Mouse (Mus musculus): ENCODE results near the gene Gm8369. TPM values are rescaled to one million over a fixed set of nuclear protein-coding genes. Genes with fewer than 3 reads are reported as not detected.
"Not testable (repeated sequence)": the region's sequence is repeated elsewhere in the genome, so short reads cannot be mapped to it uniquely, and the experiment has no call there.

The Gm8369 gene
- polyA plus RNA-seq, 1 experiment from 2014 or later, result 0.12 TPM

GRCm38 (mm10) chr19:11554726-11555125, 69.0 kb downstream of the Gm8369 start:
- Histone ChIP-seq H3K9ac (no peak overlapping the region), H3K4me1 (no peaks in the 10 kb centered on the region), H3K4me3 (replicated peaks) (no peak overlapping the region), H3K9me3 (replicated peaks) (no peaks in the 10 kb centered on the region), H3K27ac (replicated peaks) (no peak overlapping the region), H3K27me3 (no peaks in the 10 kb centered on the region), H3K4me2 (replicated peaks) (no peak overlapping the region), H3K36me3 (no peaks in the 10 kb centered on the region)
- no peak for ATAC-seq (ENCODE audit: insufficient number of reproducible peaks, low FRiP score, low TSS enrichment, low read depth)
- WGBS, result 85% methylated on average over 5 of the region's 5 CpGs

- H3K4me3 ChIP-seq (replicated peaks); H3K9ac ChIP-seq; H3K27ac ChIP-seq (replicated peaks); H3K9me3 ChIP-seq (replicated peaks); H3K4me1 ChIP-seq; ATAC-seq (ENCODE audit: insufficient number of reproducible peaks, low FRiP score, low TSS enrichment, low read depth); H3K27me3 ChIP-seq; H3K36me3 ChIP-seq; H3K4me2 ChIP-seq (replicated peaks): not testable (repeated sequence)
These were observed 73.8 kb downstream of the Gm8369 start for GRCm38 (mm10) chr19:11559560-11559959.

Other genes with a start within 250 kb of the Gm8369 start
- not detected in 2 replicates for gene Ms4a1, start 219.7 kb upstream of the Gm8369 start, polyA plus RNA-seq (2015; fragmentation: Nextera tagmentation; extraction: Ambion mirVana)
- not detected in 2 replicates for gene Ms4a5, start 202.1 kb upstream of the Gm8369 start, polyA plus RNA-seq (2015; fragmentation: Nextera tagmentation; extraction: Ambion mirVana)
- 0.08 and 0.17 TPM in 2 replicates for gene Ms4a14, start 171.5 kb upstream of the Gm8369 start, polyA plus RNA-seq (2015; fragmentation: Nextera tagmentation; extraction: Ambion mirVana)
- 11.1 and 11.2 TPM in 2 replicates for gene Ms4a7, start 149.8 kb upstream of the Gm8369 start, polyA plus RNA-seq (2015; fragmentation: Nextera tagmentation; extraction: Ambion mirVana)
- 10.3 and 13.0 TPM in 2 replicates for gene Ms4a4a, start 110.4 kb upstream of the Gm8369 start, polyA plus RNA-seq (2015; fragmentation: Nextera tagmentation; extraction: Ambion mirVana)
- 1.1 and 1.8 TPM in 2 replicates for gene Ms4a4c, start 81.2 kb upstream of the Gm8369 start, polyA plus RNA-seq (2015; fragmentation: Nextera tagmentation; extraction: Ambion mirVana)
- not detected in 2 replicates for gene Ms4a4b, start 42.4 kb upstream of the Gm8369 start, polyA plus RNA-seq (2015; fragmentation: Nextera tagmentation; extraction: Ambion mirVana)
- 10.0 and 12.5 TPM in 2 replicates for gene Ms4a6c, start 16.6 kb upstream of the Gm8369 start, polyA plus RNA-seq (2015; fragmentation: Nextera tagmentation; extraction: Ambion mirVana)
- gene Ms4a6b, start 30.6 kb downstream of the Gm8369 start, polyA plus RNA-seq (2015; fragmentation: Nextera tagmentation; extraction: Ambion mirVana), result 9.2 and 9.6 TPM in 2 replicates
- 0.97 and 1.1 TPM in 2 replicates for gene Ms4a4d, start 50.9 kb downstream of the Gm8369 start, polyA plus RNA-seq (2015; fragmentation: Nextera tagmentation; extraction: Ambion mirVana)
- gene Ms4a6d, start 118.9 kb downstream of the Gm8369 start, polyA plus RNA-seq (2015; fragmentation: Nextera tagmentation; extraction: Ambion mirVana), result 8.5 and 10.1 TPM in 2 replicates
- 1.5 and 1.6 TPM in 2 replicates for gene Ms4a2, start 137.8 kb downstream of the Gm8369 start, polyA plus RNA-seq (2015; fragmentation: Nextera tagmentation; extraction: Ambion mirVana)
- gene Ms4a3, start 154.9 kb downstream of the Gm8369 start, polyA plus RNA-seq (2015; fragmentation: Nextera tagmentation; extraction: Ambion mirVana), result 0.24 TPM in 1 of 2 replicates, not detected in the other
- gene Oosp2, start 174.6 kb downstream of the Gm8369 start, polyA plus RNA-seq (2015; fragmentation: Nextera tagmentation; extraction: Ambion mirVana), result not detected in 2 replicates
- gene Oosp1, start 205.2 kb downstream of the Gm8369 start, polyA plus RNA-seq (2015; fragmentation: Nextera tagmentation; extraction: Ambion mirVana), result not detected in 2 replicates
- gene Oosp3, start 211.1 kb downstream of the Gm8369 start, polyA plus RNA-seq (2015; fragmentation: Nextera tagmentation; extraction: Ambion mirVana), result not detected in 2 replicates